Mouse (Mus musculus): ENCODE results near the gene U2surp. TPM values are rescaled to one million over a fixed set of nuclear protein-coding genes. Genes with fewer than 3 reads are reported as not detected.
"Not testable (repeated sequence)": the region's sequence is repeated elsewhere in the genome, so short reads cannot be mapped to it uniquely, and the experiment has no call there.

Gene U2surp
- polyA plus RNA-seq, 1 experiment: 12.0 TPM

DNA sequence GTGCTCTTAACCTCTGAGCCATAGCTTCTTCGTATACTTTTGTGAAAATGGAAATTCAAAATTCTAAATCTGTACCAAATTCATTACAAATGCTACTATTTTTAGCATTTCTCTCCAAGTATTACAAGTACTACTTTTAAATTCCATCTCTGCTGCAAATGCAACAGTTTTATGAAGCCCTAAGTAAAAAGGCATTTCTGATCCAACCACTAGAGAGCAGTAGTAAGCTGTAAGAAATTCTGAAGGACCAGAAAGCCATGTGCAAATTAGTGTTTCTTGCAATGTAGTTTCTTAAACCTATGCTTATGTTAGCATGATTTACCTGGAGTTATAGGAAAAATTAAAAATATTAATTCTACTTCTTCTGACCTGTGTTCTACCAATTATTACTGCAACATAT is 38.9 kb downstream of the U2surp start:
- TF ChIP-seq MYOG (IDR thresholded peaks at IDR 0.05; ENCODE audit: control insufficient read depth, extremely low read depth, insufficient read length): no peak
- TF ChIP-seq FOSL1 (IDR thresholded peaks at IDR 0.05; ENCODE audit: insufficient read depth, low read length, poor library complexity, severe bottlenecking): no peak
- no peak for TF ChIP-seq MAX (IDR thresholded peaks at IDR 0.05)
- TF ChIP-seq CTCF (IDR thresholded peaks at IDR 0.05; ENCODE audit: control insufficient read depth, insufficient read depth, insufficient read length): no peak
- no peak for TF ChIP-seq USF1 (IDR thresholded peaks at IDR 0.05; ENCODE audit: low read depth)
- TF ChIP-seq CEBPB (IDR thresholded peaks at IDR 0.05; ENCODE audit: low read depth): no peak
- TF ChIP-seq MYOD1 (IDR thresholded peaks at IDR 0.05; ENCODE audit: control insufficient read depth, insufficient read length, low read depth): no peak
- Histone ChIP-seq H3K4me3 (ENCODE audit: insufficient read depth, poor library complexity, severe bottlenecking) (no peak overlapping the region), H3K79me3 (ENCODE audit: low read depth) (no peaks in the 10 kb centered on the region), H3K27me3 (ENCODE audit: control insufficient read depth, insufficient read depth, insufficient read length) (no peaks in the 10 kb centered on the region), H3K79me2 (ENCODE audit: control insufficient read depth, insufficient read depth) (no peaks in the 10 kb centered on the region), H3K36me3 (ENCODE audit: control insufficient read depth, insufficient read depth) (peaks cover 89% of the 10 kb centered on the region), H3ac (ENCODE audit: control insufficient read depth, insufficient read length, low read depth) (no peak overlapping the region)

DNA sequence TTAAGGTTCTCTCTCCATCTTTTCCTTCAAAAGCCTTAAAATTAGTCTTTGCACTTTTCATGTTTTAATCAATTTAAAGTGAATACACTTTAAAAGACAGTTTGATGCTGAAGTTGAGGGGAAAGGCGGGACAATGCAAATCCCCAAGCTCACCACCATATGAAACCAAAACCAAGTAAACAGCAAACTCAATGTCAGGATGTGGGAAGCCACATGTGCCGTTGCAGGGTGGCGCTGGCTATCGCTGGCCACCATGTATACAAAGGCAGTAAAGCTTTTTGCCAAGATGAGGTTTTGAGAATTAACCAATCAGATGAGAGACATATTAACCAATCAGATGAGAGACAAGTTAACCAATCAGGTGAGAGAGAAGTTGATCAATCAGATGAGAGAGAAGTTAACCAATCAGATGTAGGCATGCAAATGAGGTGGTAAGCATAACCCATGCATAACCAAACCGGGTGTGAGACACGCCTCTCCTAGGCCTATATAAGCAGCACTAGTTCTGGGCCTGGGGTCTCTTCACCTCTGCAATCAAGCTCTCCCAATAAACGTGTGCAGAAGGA is 42.7 kb downstream of the U2surp start:
- not testable (repeated sequence) for H3K79me2 ChIP-seq (ENCODE audit: control insufficient read depth, insufficient read depth); H3K4me3 ChIP-seq (ENCODE audit: insufficient read depth, poor library complexity, severe bottlenecking); H3K27me3 ChIP-seq (ENCODE audit: control insufficient read depth, insufficient read depth, insufficient read length); H3ac ChIP-seq (ENCODE audit: control insufficient read depth, insufficient read length, low read depth); H3K79me3 ChIP-seq (ENCODE audit: low read depth)
- peaks cover 82% of the 10 kb centered on the region for H3K36me3 ChIP-seq (ENCODE audit: control insufficient read depth, insufficient read depth)

DNA sequence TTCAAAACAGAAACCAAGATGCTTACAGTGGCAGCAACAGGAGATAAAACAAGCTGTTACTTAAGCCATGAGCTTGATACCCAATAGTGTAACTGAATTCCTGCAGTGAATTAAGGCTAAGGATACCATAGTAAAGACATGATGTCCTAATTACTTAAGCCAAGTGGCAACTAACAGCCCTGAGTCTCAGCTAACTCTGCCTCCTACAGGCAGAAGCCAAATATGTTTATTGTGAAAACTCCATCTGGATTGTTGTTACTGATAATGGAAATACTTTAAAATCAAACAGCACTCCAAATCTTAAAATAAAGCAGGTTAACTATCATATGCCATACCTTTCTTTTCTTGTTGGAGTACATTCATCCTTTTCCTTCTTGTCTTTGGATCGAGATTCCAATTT is 47.8 kb downstream of the U2surp start:
- TF ChIP-seq CEBPB (IDR thresholded peaks at IDR 0.05; ENCODE audit: low read depth) (no peak), FOSL1 (IDR thresholded peaks at IDR 0.05; ENCODE audit: insufficient read depth, low read length, poor library complexity, severe bottlenecking) (no peak), USF1 (IDR thresholded peaks at IDR 0.05; ENCODE audit: low read depth) (no peak), MYOG (IDR thresholded peaks at IDR 0.05; ENCODE audit: control insufficient read depth, extremely low read depth, insufficient read length) (no peak), MAX (IDR thresholded peaks at IDR 0.05) (no peak), MYOD1 (IDR thresholded peaks at IDR 0.05; ENCODE audit: control insufficient read depth, insufficient read length, low read depth) (no peak)
- Histone ChIP-seq H3K79me3 (ENCODE audit: low read depth) (no peaks in the 10 kb centered on the region), H3K79me2 (ENCODE audit: control insufficient read depth, insufficient read depth) (no peaks in the 10 kb centered on the region), H3K27me3 (ENCODE audit: control insufficient read depth, insufficient read depth, insufficient read length) (no peaks in the 10 kb centered on the region), H3K4me3 (ENCODE audit: insufficient read depth, poor library complexity, severe bottlenecking) (no peak overlapping the region), H3K36me3 (ENCODE audit: control insufficient read depth, insufficient read depth) (peaks cover 74% of the 10 kb centered on the region), H3ac (ENCODE audit: control insufficient read depth, insufficient read length, low read depth) (no peak overlapping the region)

DNA sequence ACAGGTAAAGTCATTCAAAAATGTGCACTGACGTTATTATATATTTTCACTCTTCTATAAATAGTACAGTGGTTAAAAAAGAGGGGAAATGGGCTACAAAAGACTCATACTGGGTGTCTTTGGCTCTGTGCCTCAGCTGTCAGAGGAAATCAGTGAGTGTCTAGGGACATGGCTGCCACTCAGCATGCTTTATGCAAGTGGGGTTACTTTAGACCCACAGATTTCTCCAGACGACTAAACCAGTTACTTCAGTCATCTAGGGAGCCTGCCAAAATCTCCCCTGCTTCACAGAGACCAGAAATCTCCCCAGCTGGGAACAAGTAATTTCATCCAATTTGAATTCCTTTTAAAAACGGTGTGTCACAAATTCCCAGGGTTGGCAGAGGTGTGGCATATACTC is 59.9 kb downstream of the U2surp start:
- Histone ChIP-seq H3K27me3 (ENCODE audit: control insufficient read depth, insufficient read depth, insufficient read length) (no peaks in the 10 kb centered on the region), H3ac (ENCODE audit: control insufficient read depth, insufficient read length, low read depth) (no peak overlapping the region), H3K4me3 (ENCODE audit: insufficient read depth, poor library complexity, severe bottlenecking) (no peak overlapping the region), H3K79me3 (ENCODE audit: low read depth) (no peaks in the 10 kb centered on the region), H3K36me3 (ENCODE audit: control insufficient read depth, insufficient read depth) (peaks cover 8% of the 10 kb centered on the region), H3K79me2 (ENCODE audit: control insufficient read depth, insufficient read depth) (no peaks in the 10 kb centered on the region)
- no peak for TF ChIP-seq MYOD1 (IDR thresholded peaks at IDR 0.05; ENCODE audit: control insufficient read depth, insufficient read length, low read depth)
- no peak for TF ChIP-seq CEBPB (IDR thresholded peaks at IDR 0.05; ENCODE audit: low read depth)
- TF ChIP-seq MAX (IDR thresholded peaks at IDR 0.05): no peak
- no peak for TF ChIP-seq USF1 (IDR thresholded peaks at IDR 0.05; ENCODE audit: low read depth)
- no peak for TF ChIP-seq MYOG (IDR thresholded peaks at IDR 0.05; ENCODE audit: control insufficient read depth, extremely low read depth, insufficient read length)
- no peak for TF ChIP-seq FOSL1 (IDR thresholded peaks at IDR 0.05; ENCODE audit: insufficient read depth, low read length, poor library complexity, severe bottlenecking)
- no peak for TF ChIP-seq CTCF (IDR thresholded peaks at IDR 0.05; ENCODE audit: control insufficient read depth, insufficient read depth, insufficient read length)

DNA sequence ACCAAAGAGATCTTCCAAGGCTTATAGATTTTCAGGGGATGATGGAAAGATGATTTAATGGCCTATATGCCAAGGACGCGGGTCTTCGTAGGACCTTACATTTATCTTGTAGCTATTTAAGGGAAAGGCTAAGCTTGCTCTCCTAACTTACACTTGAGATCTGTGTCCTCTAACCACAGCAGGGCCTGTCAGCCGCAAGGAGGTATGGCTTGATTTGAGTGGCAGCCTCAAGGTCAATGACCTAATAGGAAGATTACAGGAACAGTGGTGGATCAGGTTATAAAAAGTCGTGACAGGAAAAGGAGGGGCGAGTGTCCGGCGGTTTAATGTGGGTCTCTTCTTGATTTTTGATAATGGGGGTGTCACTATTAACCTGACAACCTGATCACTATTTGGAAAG is 61.2 kb downstream of the U2surp start:
- Histone ChIP-seq H3K4me3 (ENCODE audit: insufficient read depth, poor library complexity, severe bottlenecking) (no peak overlapping the region), H3ac (ENCODE audit: control insufficient read depth, insufficient read length, low read depth) (no peak overlapping the region), H3K79me2 (ENCODE audit: control insufficient read depth, insufficient read depth) (no peaks in the 10 kb centered on the region), H3K36me3 (ENCODE audit: control insufficient read depth, insufficient read depth) (no peaks in the 10 kb centered on the region), H3K79me3 (ENCODE audit: low read depth) (no peaks in the 10 kb centered on the region), H3K27me3 (ENCODE audit: control insufficient read depth, insufficient read depth, insufficient read length) (no peaks in the 10 kb centered on the region)
- TF ChIP-seq MYOD1 (IDR thresholded peaks at IDR 0.05; ENCODE audit: control insufficient read depth, insufficient read length, low read depth) (no peak), CEBPB (IDR thresholded peaks at IDR 0.05; ENCODE audit: low read depth) (no peak), FOSL1 (IDR thresholded peaks at IDR 0.05; ENCODE audit: insufficient read depth, low read length, poor library complexity, severe bottlenecking) (no peak), CTCF (IDR thresholded peaks at IDR 0.05; ENCODE audit: control insufficient read depth, insufficient read depth, insufficient read length) (no peak), MAX (IDR thresholded peaks at IDR 0.05) (no peak), MYOG (IDR thresholded peaks at IDR 0.05; ENCODE audit: control insufficient read depth, extremely low read depth, insufficient read length) (no peak), USF1 (IDR thresholded peaks at IDR 0.05; ENCODE audit: low read depth) (no peak)

DNA sequence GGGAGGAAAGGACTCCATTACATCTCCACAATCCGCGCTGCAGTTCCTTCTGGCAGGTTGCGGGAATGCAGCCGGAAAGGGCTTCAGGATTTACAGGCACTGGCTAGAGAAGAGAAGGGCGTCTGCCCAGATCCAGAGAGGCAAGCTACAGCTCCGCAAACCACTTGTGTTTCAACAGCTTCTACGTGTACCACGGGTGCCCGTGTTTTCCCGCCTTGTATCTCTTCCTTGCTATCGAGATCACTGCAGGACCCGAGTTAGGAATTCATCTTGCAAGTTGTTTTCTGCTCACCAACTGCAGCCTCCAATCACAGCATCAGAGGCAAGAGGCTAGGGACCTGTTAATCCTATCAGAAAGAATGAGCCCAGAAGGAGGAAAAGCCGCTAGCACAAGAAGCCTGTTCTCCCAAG is 69.5 kb downstream of the U2surp start:
- Histone ChIP-seq H3K79me3 (ENCODE audit: low read depth) (no peaks in the 10 kb centered on the region), H3K79me2 (ENCODE audit: control insufficient read depth, insufficient read depth) (no peaks in the 10 kb centered on the region), H3K4me3 (ENCODE audit: insufficient read depth, poor library complexity, severe bottlenecking) (no peak overlapping the region), H3K36me3 (ENCODE audit: control insufficient read depth, insufficient read depth) (no peaks in the 10 kb centered on the region), H3ac (ENCODE audit: control insufficient read depth, insufficient read length, low read depth) (no peak overlapping the region), H3K27me3 (ENCODE audit: control insufficient read depth, insufficient read depth, insufficient read length) (no peaks in the 10 kb centered on the region)
- no peak for TF ChIP-seq MAX (IDR thresholded peaks at IDR 0.05)
- TF ChIP-seq USF1 (IDR thresholded peaks at IDR 0.05; ENCODE audit: low read depth): no peak
- TF ChIP-seq MYOG (IDR thresholded peaks at IDR 0.05; ENCODE audit: control insufficient read depth, extremely low read depth, insufficient read length): no peak
- TF ChIP-seq FOSL1 (IDR thresholded peaks at IDR 0.05; ENCODE audit: insufficient read depth, low read length, poor library complexity, severe bottlenecking): no peak
- no peak for TF ChIP-seq MYOD1 (IDR thresholded peaks at IDR 0.05; ENCODE audit: control insufficient read depth, insufficient read length, low read depth)
- TF ChIP-seq CTCF (IDR thresholded peaks at IDR 0.05; ENCODE audit: control insufficient read depth, insufficient read depth, insufficient read length): no peak
- no peak for TF ChIP-seq CEBPB (IDR thresholded peaks at IDR 0.05; ENCODE audit: low read depth)
